Mouse (Mus musculus): Measurements from ENCODE around the gene Kiz. TPM values are rescaled to one million over a fixed set of nuclear protein-coding genes. Genes with fewer than 3 reads are reported as not detected.

Gene Kiz
- 12.9 TPM for polyA plus RNA-seq (2015; fragmentation: Illumina TruSeq; extraction: RNeasy Lipid Tissue Mini Kit (QIAGEN cat#74804); ENCODE audit: insufficient read depth, low read depth, low replicate concordance)

GRCm38 (mm10) chr2:146855599-146856039, at the start of gene Kiz:
TSS of gene Kiz (plus strand) at chr2:146855864.

GRCm38 (mm10) chr2:147012623-147013184, 157.0 kb downstream of the Kiz start, which contains the start of gene Xrn2:
TSS of gene Xrn2 (plus strand) at chr2:147012996.

Other genes starting within 250 kb of the Kiz start
- 8.0 TPM for gene Xrn2, start 157.1 kb downstream of the Kiz start, polyA plus RNA-seq (2015; fragmentation: Illumina TruSeq; extraction: RNeasy Lipid Tissue Mini Kit (QIAGEN cat#74804); ENCODE audit: insufficient read depth, low read depth, low replicate concordance)
- not detected for gene Nkx2-4, start 229.6 kb downstream of the Kiz start, polyA plus RNA-seq (2015; fragmentation: Illumina TruSeq; extraction: RNeasy Lipid Tissue Mini Kit (QIAGEN cat#74804); ENCODE audit: insufficient read depth, low read depth, low replicate concordance)